Mouse (Mus musculus): ENCODE results near the gene Chst1. TPM values are rescaled to one million over a fixed set of nuclear protein-coding genes. Genes with fewer than 3 reads are reported as not detected.
A peak's percentile ranks its signal among the peaks of the same experiment; 100 is the strongest.

The Chst1 gene
- polyA plus RNA-seq, 1 experiment from 2014 or later: 5.8 TPM

GRCm38 (mm10) chr2:92609704-92610379, 10.3 kb downstream of the Chst1 start:
- Histone ChIP-seq H3K4me2 (no peak overlapping the region), H3K4me1 (replicated peaks) (no peaks in the 10 kb centered on the region), H3K36me3 (peaks cover 8% of the 10 kb centered on the region; the same call in 1 of the 2 replicates), H3K27ac (no peak overlapping the region), H3K9me3 (no peaks in the 10 kb centered on the region), H3K4me3 (replicated peaks) (no peak overlapping the region), H3K27me3 (0 out of 2 replicates have a peak, but pooled peaks cover 3% of the 10 kb centered on the region), H3K9ac (replicated peaks) (no peak overlapping the region)
- 81% methylated on average over 3 of the region's 3 CpGs for WGBS
- no peak for ATAC-seq (ENCODE audit: insufficient number of reproducible peaks, insufficient read depth, low FRiP score, low TSS enrichment, low read depth)

DNA sequence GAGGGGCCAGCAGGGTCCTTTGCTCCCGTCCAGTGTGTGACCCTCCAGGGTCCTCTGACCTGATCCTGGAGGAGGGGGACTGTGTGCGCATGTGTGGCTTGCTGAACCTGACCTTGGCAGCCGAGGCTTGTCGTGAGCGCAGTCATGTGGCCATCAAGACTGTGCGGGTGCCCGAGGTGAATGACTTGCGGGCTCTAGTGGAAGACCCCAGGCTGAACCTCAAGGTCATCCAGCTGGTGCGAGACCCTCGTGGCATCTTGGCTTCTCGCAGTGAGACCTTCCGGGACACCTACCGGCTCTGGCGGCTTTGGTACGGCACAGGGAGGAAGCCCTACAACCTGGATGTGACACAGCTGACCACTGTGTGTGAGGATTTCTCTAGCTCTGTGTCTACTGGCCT, 14.1 kb downstream of the Chst1 start:
- Histone ChIP-seq H3K36me3 (peaks cover 8% of the 10 kb centered on the region; the same call in 1 of the 2 replicates), H3K27me3 (no peaks in the 10 kb centered on the region), H3K4me2 (no peak overlapping the region), H3K4me1 (replicated peaks) (no peaks in the 10 kb centered on the region), H3K9me3 (no peaks in the 10 kb centered on the region), H3K27ac (no peak overlapping the region), H3K4me3 (replicated peaks) (no peak overlapping the region), H3K9ac (replicated peaks) (no peak overlapping the region)
- ATAC-seq (ENCODE audit: insufficient number of reproducible peaks, insufficient read depth, low FRiP score, low TSS enrichment, low read depth): no peak
- 92% methylated on average over 15 of the region's 15 CpGs for WGBS

- Histone ChIP-seq H3K4me2 (no peak overlapping the region), H3K27me3 (no peaks in the 10 kb centered on the region), H3K27ac (no peak overlapping the region), H3K36me3 (peaks cover 8% of the 10 kb centered on the region; the same call in 1 of the 2 replicates), H3K4me3 (replicated peaks) (no peak overlapping the region), H3K9me3 (no peaks in the 10 kb centered on the region), H3K9ac (replicated peaks) (no peak overlapping the region), H3K4me1 (replicated peaks) (no peaks in the 10 kb centered on the region)
- 90% methylated on average over 14 of the region's 14 CpGs for WGBS
- no peak for ATAC-seq (ENCODE audit: insufficient number of reproducible peaks, insufficient read depth, low FRiP score, low TSS enrichment, low read depth)
Measured at GRCm38 (mm10) chr2:92614106-92614505, 14.6 kb downstream of the Chst1 start.

GRCm38 (mm10) chr2:92617077-92617756, 17.7 kb downstream of the Chst1 start:
- Histone ChIP-seq H3K36me3 (peaks cover 8% of the 10 kb centered on the region; the same call in 1 of the 2 replicates), H3K4me1 (replicated peaks) (no peaks in the 10 kb centered on the region), H3K4me3 (replicated peaks) (no peak overlapping the region), H3K27ac (no peak overlapping the region), H3K9ac (replicated peaks) (no peak overlapping the region), H3K27me3 (no peaks in the 10 kb centered on the region), H3K4me2 (no peak overlapping the region), H3K9me3 (no peaks in the 10 kb centered on the region)
- 73% methylated on average over 16 of the region's 16 CpGs for WGBS
- ATAC-seq (ENCODE audit: insufficient number of reproducible peaks, insufficient read depth, low FRiP score, low TSS enrichment, low read depth): no peak

DNA sequence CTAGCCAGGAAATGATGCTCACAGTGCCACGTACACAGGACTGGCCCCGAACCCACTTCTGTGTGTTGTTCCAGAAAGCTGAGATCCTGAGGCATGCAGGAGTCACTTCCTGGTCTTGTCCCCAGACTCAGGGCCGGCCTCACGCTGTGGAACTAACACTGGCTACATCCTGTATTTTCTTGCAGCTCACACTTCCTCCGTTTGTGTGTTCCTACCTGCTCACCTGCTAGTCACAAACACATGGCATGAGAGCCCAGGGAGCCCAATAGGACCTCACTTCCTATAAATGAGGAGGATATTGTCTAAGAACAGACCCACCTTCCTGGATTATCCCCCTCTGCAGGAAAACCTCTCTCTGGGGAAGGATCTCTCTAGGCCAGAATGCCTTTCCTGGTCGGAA, 18.5 kb downstream of the Chst1 start:
- Histone ChIP-seq H3K9me3 (no peaks in the 10 kb centered on the region), H3K4me1 (replicated peaks) (no peaks in the 10 kb centered on the region), H3K27me3 (no peaks in the 10 kb centered on the region), H3K27ac (no peak overlapping the region), H3K36me3 (peaks cover 8% of the 10 kb centered on the region; the same call in 1 of the 2 replicates), H3K9ac (replicated peaks) (no peak overlapping the region), H3K4me3 (replicated peaks) (no peak overlapping the region), H3K4me2 (no peak overlapping the region)
- WGBS: 72% methylated on average over 6 of the region's 6 CpGs
- ATAC-seq (ENCODE audit: insufficient number of reproducible peaks, insufficient read depth, low FRiP score, low TSS enrichment, low read depth): no peak

DNA sequence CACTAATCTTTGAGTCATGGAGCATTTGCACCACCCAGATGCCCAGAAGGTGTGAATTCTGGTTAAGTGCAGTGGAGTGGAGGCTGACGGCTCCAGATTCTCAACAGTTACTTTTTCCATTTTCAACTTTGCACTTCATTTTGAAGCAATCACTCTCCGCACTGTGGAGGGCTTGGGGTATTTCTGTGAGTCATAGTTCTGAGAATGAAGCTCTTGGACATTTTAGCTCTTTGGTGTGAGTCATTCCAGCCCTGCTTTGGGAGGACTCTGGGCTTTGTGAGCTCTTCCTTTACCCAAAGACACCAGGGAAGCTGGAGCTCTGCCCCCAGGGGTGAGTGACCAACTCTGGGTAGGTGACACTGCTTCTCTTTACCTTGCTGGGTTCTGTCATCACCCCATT, 28.1 kb downstream of the Chst1 start:
- 67% methylated on average over 2 of the region's 2 CpGs for WGBS
- Histone ChIP-seq H3K9ac (replicated peaks) (no peak overlapping the region), H3K4me1 (replicated peaks) (no peaks in the 10 kb centered on the region), H3K36me3 (no peaks in the 10 kb centered on the region), H3K4me2 (no peak overlapping the region), H3K4me3 (replicated peaks) (no peak overlapping the region), H3K27me3 (0 out of 2 replicates have a peak, but pooled peaks cover 4% of the 10 kb centered on the region), H3K27ac (no peak overlapping the region), H3K9me3 (0 out of 2 replicates have a peak, but pooled peaks cover 4% of the 10 kb centered on the region)
- ATAC-seq (ENCODE audit: insufficient number of reproducible peaks, insufficient read depth, low FRiP score, low TSS enrichment, low read depth): no peak

GRCm38 (mm10) chr2:92630799-92631198, 31.3 kb downstream of the Chst1 start:
- no peak for ATAC-seq (ENCODE audit: insufficient number of reproducible peaks, insufficient read depth, low FRiP score, low TSS enrichment, low read depth)
- 85% methylated on average over 11 of the region's 11 CpGs for WGBS
- Histone ChIP-seq H3K27ac (no peak overlapping the region), H3K4me2 (no peak overlapping the region), H3K4me3 (replicated peaks) (no peak overlapping the region), H3K9ac (replicated peaks) (no peak overlapping the region), H3K4me1 (replicated peaks) (no peaks in the 10 kb centered on the region), H3K36me3 (no peaks in the 10 kb centered on the region), H3K9me3 (no peaks in the 10 kb centered on the region), H3K27me3 (0 out of 2 replicates have a peak, but pooled peaks cover 4% of the 10 kb centered on the region)

- Histone ChIP-seq H3K4me2 (no peak overlapping the region), H3K9me3 (no peaks in the 10 kb centered on the region), H3K36me3 (no peaks in the 10 kb centered on the region), H3K4me1 (replicated peaks) (no peaks in the 10 kb centered on the region), H3K27me3 (0 out of 2 replicates have a peak, but pooled peaks cover 4% of the 10 kb centered on the region), H3K27ac (no peak overlapping the region), H3K4me3 (replicated peaks) (no peak overlapping the region), H3K9ac (replicated peaks) (no peak overlapping the region)
- WGBS: 50% methylated on average over 1 of the region's 1 CpGs
- ATAC-seq (ENCODE audit: insufficient number of reproducible peaks, insufficient read depth, low FRiP score, low TSS enrichment, low read depth): no peak
Measured at GRCm38 (mm10) chr2:92632027-92632426, 32.5 kb downstream of the Chst1 start.

DNA sequence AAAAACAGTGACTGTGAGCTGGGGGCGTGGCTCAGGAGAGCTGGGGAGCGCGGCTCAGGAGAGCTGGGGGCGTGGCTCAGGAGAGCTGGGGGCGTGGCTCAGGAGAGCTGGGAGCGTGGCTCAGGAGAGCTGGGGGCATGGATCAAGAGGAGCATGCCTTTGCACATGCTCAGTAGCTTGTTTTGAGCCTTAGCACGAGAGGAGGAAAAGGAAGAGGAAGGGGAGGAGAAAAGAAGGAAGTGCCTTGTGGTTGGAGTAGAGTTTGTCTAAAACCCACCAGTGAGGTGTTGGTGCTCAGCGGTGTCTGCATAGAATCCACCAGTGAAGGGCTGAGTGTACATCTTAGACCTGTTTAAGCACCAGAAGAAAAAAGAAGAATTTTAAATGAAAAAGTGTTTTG, 41.0 kb downstream of the Chst1 start:
- Histone ChIP-seq H3K9me3 (no peaks in the 10 kb centered on the region), H3K4me1 (replicated peaks) (peaks cover 7% of the 10 kb centered on the region), H3K9ac (replicated peaks) (no peak overlapping the region), H3K27me3 (no peaks in the 10 kb centered on the region), H3K4me2 (no peak overlapping the region), H3K27ac (no peak overlapping the region), H3K4me3 (replicated peaks) (no peak overlapping the region), H3K36me3 (no peaks in the 10 kb centered on the region)
- ATAC-seq (ENCODE audit: insufficient number of reproducible peaks, insufficient read depth, low FRiP score, low TSS enrichment, low read depth): no peak
- WGBS: 21% methylated on average over 8 of the region's 8 CpGs

DNA sequence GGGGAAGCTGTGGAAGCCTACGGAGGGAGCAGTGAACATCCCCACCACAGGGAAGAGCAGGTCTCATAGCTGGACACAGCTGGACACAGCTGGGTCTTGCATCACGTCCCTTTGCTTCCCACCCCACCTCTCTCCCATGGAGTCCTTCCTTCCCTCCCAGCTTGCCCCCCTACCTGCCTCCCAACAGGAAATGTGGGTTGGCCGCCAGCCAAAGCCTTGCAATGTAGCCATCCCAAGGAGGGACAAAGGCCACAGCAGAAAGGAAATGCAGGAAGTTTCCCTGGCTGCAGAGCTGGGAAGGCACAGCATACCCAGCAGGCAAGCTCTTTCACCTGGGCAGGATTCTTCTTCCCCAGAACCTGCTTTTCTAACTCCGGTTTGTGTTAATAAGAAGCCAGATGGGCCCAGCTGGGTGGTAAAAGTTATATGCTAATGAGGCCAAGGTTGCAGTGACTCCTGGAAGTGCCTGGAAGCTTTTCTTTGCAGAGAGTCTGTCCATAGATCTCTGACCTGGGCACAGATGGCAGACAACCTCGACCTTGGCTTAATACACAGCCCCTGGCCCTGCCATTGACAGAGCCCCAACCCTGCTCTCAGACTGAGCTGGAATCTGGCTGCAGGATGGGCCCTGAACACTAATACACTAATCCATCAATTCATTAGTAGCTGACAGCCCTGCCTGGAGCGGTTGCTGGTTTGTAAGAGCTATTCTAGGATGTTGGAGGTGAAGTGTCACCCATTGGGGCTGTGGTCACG, 46.0 kb downstream of the Chst1 start:
- no peaks in the 10 kb centered on the region for H3K36me3 ChIP-seq
- H3K4me3 ChIP-seq (replicated peaks): no peak overlapping the region
- peaks cover 11% of the 10 kb centered on the region for H3K4me1 ChIP-seq (replicated peaks)
- H3K9me3 ChIP-seq: no peaks in the 10 kb centered on the region
- no peak overlapping the region for H3K4me2 ChIP-seq
- no peaks in the 10 kb centered on the region for H3K27me3 ChIP-seq
- no peak overlapping the region for H3K9ac ChIP-seq (replicated peaks)
- ATAC-seq (ENCODE audit: insufficient number of reproducible peaks, insufficient read depth, low FRiP score, low TSS enrichment, low read depth): peak; percentile 56; the same call in 1 of the 2 replicates
- H3K27ac ChIP-seq: peak overlapping the region; percentile 47
- 37% methylated on average over 7 of the region's 7 CpGs for WGBS

- H3K4me1 ChIP-seq (replicated peaks): peaks cover 11% of the 10 kb centered on the region
- H3K9me3 ChIP-seq: no peaks in the 10 kb centered on the region
- no peaks in the 10 kb centered on the region for H3K27me3 ChIP-seq
- H3K36me3 ChIP-seq: no peaks in the 10 kb centered on the region
- H3K27ac ChIP-seq: no peak overlapping the region
- no peak overlapping the region for H3K4me3 ChIP-seq (replicated peaks)
- 56% methylated on average over 5 of the region's 5 CpGs for WGBS
- no peak for ATAC-seq (ENCODE audit: insufficient number of reproducible peaks, insufficient read depth, low FRiP score, low TSS enrichment, low read depth)
- H3K9ac ChIP-seq (replicated peaks): no peak overlapping the region
- H3K4me2 ChIP-seq: no peak overlapping the region
Measured at GRCm38 (mm10) chr2:92649154-92649801, 49.8 kb downstream of the Chst1 start.

Measured in limb, embryonic 12.5 days (tissue).